Mouse (Mus musculus): ENCODE measurements at regions not wholly inside any gene's neighbourhood (a gene's known extent, or its start where the extent isn't known, plus 50 kb on each side); places are given as distances from the start of the nearest gene placed in this dataset. TPM values are rescaled to one million over a fixed set of nuclear protein-coding genes. Genes with fewer than 3 reads are reported as not detected.

Small RNA genes lying in the stretch of these regions (microRNA-seq; reads per million reads assigned to microRNA genes)
- gene Gm44461: not detected
